Mouse (Mus musculus): ENCODE results near the gene Aak1. TPM values are rescaled to one million over a fixed set of nuclear protein-coding genes. Genes with fewer than 3 reads are reported as not detected.

Gene Aak1
- polyA plus RNA-seq, 1 experiment, result 24.0 TPM

DNA sequence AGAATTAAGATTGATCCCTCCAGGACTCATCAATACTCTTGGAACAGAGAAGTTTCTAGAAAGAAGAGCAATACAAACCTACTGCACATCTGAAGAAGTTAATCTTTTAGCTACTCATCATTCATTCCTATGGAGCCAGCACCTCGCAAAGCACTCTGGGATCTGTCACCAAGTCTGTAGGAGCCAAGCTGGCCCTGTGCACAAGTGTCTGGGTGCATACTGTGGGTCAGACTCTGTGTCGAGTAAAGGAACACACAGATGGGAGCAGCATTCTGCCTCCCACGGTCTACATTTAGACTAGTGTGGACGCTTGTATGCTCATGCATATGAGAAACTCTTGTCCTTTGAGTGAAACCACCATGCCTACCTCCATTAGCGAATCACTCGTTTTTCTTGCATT is 148.0 kb downstream of the Aak1 start:
- H3K4me1 ChIP-seq (ENCODE audit: control insufficient read depth, insufficient read depth, low read length), result peaks cover 10% of the 10 kb centered on the region
- no peak overlapping the region for H3K27ac ChIP-seq (ENCODE audit: insufficient read depth, low read depth, low read length)
- no peak for TF ChIP-seq CTCF (IDR thresholded peaks at IDR 0.05; ENCODE audit: low read depth, low read length)
- TF ChIP-seq POLR2A (IDR thresholded peaks at IDR 0.05; ENCODE audit: borderline replicate concordance, low read depth, low read length), result no peak
- no peak overlapping the region for H3K4me3 ChIP-seq (ENCODE audit: insufficient read depth, low read length)

DNA sequence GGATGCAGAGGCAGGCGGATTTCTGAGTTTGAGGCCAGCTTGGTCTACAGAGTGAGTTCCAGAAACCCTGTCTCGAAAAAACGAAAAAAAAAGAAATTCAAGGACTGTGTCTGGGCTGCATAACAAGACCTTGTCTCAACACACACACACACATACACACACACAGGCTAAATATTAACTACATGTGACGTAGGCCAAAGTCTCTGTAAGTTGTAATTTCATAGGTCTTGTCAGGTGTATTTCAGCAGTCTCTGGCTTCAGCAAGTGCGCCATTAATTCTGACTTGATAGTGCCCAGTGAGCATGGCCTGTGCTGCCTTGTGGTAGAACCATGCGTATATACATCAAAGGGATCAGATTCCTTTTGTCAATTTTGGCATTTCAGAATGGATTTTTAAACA is 152.7 kb downstream of the Aak1 start:
- H3K4me3 ChIP-seq (ENCODE audit: insufficient read depth, low read length), result no peak overlapping the region
- TF ChIP-seq POLR2A (IDR thresholded peaks at IDR 0.05; ENCODE audit: borderline replicate concordance, low read depth, low read length), result no peak
- TF ChIP-seq CTCF (IDR thresholded peaks at IDR 0.05; ENCODE audit: low read depth, low read length), result no peak
- peaks cover 15% of the 10 kb centered on the region for H3K4me1 ChIP-seq (ENCODE audit: control insufficient read depth, insufficient read depth, low read length)
- H3K27ac ChIP-seq (ENCODE audit: insufficient read depth, low read depth, low read length), result peak overlapping the region; percentile 45

DNA sequence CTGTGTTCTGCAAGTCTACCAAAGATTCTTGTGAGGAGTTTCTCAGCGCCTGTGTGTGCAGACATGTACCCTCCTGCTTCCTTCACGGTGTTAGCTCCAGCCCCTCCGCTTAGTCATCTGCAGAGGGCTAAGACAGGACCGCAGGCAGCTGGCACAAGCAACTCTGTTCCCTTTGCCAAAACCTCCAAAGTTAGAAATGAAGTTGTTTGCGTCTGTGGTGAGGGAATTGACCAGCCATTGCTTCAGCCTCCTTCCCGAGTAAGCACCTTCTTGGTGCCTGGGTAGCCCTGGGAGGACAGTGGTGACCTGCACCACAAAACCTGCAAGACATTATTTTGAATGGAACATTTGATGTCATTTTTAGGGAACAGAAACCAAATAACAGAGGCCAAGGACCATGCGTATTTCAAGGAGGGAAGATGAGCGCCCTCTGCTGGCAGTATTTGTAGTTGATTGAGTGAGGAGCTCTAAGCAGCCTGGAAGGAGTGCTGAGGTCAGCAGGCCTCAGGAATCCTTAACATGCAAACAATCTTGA is 153.3 kb downstream of the Aak1 start:
- TF ChIP-seq POLR2A (IDR thresholded peaks at IDR 0.05; ENCODE audit: borderline replicate concordance, low read depth, low read length), result no peak
- TF ChIP-seq CTCF (IDR thresholded peaks at IDR 0.05; ENCODE audit: low read depth, low read length), result peak; percentile 60
- H3K4me3 ChIP-seq (ENCODE audit: insufficient read depth, low read length), result peak overlapping the region; percentile 13; the same call in 1 of the 2 replicates
- peaks cover 15% of the 10 kb centered on the region for H3K4me1 ChIP-seq (ENCODE audit: control insufficient read depth, insufficient read depth, low read length)
- peak overlapping the region; percentile 45 for H3K27ac ChIP-seq (ENCODE audit: insufficient read depth, low read depth, low read length)

DNA sequence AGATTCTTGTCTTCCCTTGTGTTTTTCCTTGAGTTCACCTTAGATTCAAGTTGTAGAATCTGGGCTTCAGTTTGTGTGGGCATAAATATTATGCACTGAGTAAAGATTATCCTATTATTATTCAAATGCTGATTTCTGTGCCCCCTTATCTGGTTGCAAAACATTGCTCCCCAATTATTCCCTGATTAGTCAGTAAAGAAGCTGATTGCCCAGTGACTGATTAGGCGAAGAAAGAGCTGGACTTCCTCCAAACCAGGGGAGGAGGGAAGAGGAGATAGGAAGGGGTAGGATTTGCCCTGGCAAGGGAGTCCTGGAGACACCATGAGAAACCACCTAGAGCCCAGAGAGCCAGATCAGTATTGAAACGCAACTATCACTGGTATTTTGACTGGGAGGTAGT is 154.8 kb downstream of the Aak1 start:
- H3K27ac ChIP-seq (ENCODE audit: insufficient read depth, low read depth, low read length), result no peak overlapping the region
- TF ChIP-seq CTCF (IDR thresholded peaks at IDR 0.05; ENCODE audit: low read depth, low read length) (no peak), POLR2A (IDR thresholded peaks at IDR 0.05; ENCODE audit: borderline replicate concordance, low read depth, low read length) (no peak)
- peaks cover 18% of the 10 kb centered on the region for H3K4me1 ChIP-seq (ENCODE audit: control insufficient read depth, insufficient read depth, low read length)

DNA sequence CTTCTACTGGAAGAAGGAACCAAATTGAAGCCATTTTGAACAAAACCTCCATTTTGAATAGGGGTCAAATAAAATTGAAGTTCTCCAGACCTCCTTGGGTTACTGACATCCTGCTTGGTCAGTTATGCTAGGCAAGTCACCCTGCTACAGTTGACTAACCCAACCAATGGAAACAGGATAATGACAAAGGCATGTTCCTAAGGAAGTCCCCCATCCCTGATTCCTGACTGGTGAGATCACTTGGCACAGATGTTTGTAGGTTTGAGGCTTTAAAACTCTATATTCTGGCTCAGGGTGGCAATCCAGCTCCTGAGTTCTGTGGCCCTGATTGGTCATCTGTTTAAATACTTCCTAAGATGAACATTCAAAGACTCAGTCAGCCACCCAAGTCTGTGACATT is 156.3 kb downstream of the Aak1 start:
- Histone ChIP-seq H3K4me1 (ENCODE audit: control insufficient read depth, insufficient read depth, low read length) (peaks cover 22% of the 10 kb centered on the region), H3K27ac (ENCODE audit: insufficient read depth, low read depth, low read length) (no peak overlapping the region), H3K4me3 (ENCODE audit: insufficient read depth, low read length) (no peak overlapping the region)
- no peak for TF ChIP-seq POLR2A (IDR thresholded peaks at IDR 0.05; ENCODE audit: borderline replicate concordance, low read depth, low read length)
- TF ChIP-seq CTCF (IDR thresholded peaks at IDR 0.05; ENCODE audit: low read depth, low read length), result no peak

More for the DNA sequence above, 154.8 kb downstream of the Aak1 start:
- H3K4me3 ChIP-seq (ENCODE audit: insufficient read depth, low read length), result no peak overlapping the region

DNA sequence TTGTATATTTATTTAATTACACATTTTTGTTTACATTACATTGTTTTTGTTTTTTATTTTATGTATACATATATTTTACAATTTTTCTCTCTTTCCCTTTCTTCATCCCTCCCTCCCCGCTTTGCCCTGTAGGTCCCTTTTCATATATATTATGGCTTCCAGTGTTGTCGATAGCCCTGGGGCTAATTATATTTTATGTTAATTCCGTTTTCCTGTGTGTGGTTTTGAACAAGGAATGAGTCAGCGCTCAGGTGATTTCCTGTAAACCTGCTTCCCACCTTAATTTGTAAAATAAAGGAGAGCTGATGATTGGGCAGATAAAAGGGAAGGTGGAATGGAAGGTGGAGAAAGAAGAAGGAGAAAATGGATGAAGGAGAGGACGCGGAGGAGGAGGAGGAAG is 159.6 kb downstream of the Aak1 start, which contains the start of gene Nfu1:
Gene Nfu1, plus strand, starts transcription at position 350 of the 400 bp plus-strand sequence.
- peak within 1 kb of the TSS; percentile 96 for H3K4me3 ChIP-seq (ENCODE audit: insufficient read depth, low read length)
- no peak for TF ChIP-seq CTCF (IDR thresholded peaks at IDR 0.05; ENCODE audit: low read depth, low read length)
- TF ChIP-seq POLR2A (IDR thresholded peaks at IDR 0.05; ENCODE audit: borderline replicate concordance, low read depth, low read length), result no peak
- H3K4me1 ChIP-seq (ENCODE audit: control insufficient read depth, insufficient read depth, low read length), result peaks cover 11% of the 10 kb centered on the region
- H3K27ac ChIP-seq (ENCODE audit: insufficient read depth, low read depth, low read length), result peak within 1 kb of the TSS; percentile 99

DNA sequence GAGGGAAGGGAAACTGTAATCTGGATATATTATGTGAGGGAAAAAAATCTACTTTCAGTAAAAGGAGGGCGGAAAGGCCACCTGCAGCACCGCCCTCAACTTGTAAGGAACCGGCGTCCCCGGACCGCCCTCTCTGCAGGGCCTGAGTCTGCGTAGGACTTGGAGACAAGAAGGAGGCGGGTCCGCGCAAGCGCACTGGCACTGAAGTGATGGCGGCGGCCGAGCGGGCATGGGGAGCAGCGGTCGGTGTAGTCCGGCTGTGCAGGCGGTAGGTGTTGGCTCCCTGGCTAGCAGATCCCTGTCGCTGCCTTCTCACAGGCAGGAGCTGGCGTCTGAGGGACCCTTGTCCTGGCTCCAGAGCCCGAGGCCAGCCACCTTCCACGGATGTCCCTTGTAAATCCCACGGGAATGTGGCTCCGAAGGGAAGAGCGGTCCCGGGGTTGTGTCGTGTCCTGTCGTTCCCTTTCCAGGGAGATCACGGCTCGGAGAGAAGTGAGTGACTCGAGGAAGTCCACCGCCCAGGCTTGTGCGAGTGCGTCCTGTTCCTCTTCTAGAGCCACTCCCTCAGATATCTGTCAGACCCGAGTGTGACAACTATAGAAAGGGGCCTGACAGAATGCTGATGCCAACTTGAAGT is 160.5 kb downstream of the Aak1 start:
- TF ChIP-seq POLR2A (IDR thresholded peaks at IDR 0.05; ENCODE audit: borderline replicate concordance, low read depth, low read length) (peak; percentile 51; the same call in 1 of the 2 replicates), CTCF (IDR thresholded peaks at IDR 0.05; ENCODE audit: low read depth, low read length) (no peak)
- H3K4me1 ChIP-seq (ENCODE audit: control insufficient read depth, insufficient read depth, low read length), result peaks cover 11% of the 10 kb centered on the region
- H3K4me3 ChIP-seq (ENCODE audit: insufficient read depth, low read length), result peak overlapping the region; percentile 96
- H3K27ac ChIP-seq (ENCODE audit: insufficient read depth, low read depth, low read length), result peak overlapping the region; percentile 99

DNA sequence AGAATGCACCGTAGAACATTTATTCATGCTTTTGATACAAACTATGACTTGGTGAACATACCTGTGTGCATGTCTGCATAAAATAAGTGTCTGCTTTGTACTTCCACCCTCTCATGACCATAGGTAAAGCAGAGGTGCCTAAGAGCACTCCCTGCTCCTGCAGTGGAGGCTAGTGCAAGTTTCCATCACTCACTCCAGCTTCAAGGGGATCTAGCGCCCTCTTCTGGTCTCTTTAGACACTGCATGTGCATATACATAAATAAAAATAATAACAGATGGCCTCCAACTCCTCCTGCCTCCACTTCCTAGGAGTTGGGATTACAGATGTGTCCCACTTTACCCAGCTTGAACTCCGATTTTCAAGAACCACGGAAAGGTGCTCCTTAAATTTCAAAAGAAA is 167.6 kb downstream of the Aak1 start:
- H3K4me1 ChIP-seq (ENCODE audit: control insufficient read depth, insufficient read depth, low read length), result no peaks in the 10 kb centered on the region
- H3K4me3 ChIP-seq (ENCODE audit: insufficient read depth, low read length), result no peak overlapping the region
- no peak overlapping the region for H3K27ac ChIP-seq (ENCODE audit: insufficient read depth, low read depth, low read length)
- TF ChIP-seq POLR2A (IDR thresholded peaks at IDR 0.05; ENCODE audit: borderline replicate concordance, low read depth, low read length) (no peak), CTCF (IDR thresholded peaks at IDR 0.05; ENCODE audit: low read depth, low read length) (peak; percentile 82)

DNA sequence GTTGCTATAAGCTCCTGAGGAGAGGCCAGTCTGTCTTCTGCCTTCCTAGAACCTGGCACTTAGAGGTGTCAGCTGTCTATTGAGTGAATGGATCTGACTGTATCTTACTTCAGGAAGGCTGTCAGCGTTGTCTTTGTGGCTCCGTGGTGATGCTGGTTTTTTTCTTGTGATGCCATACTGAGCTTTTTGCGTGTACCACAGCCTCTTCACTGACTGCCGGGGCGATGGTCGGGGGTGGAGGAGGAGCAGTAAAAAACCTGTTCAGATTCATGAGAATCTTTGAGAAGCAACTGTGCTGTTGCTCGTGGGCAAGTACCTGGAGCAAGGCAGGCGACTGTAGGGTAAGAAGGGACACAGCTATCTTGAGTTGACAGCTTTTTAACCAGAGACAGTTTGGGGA is 169.6 kb downstream of the Aak1 start:
- Histone ChIP-seq H3K27ac (ENCODE audit: insufficient read depth, low read depth, low read length) (no peak overlapping the region), H3K4me3 (ENCODE audit: insufficient read depth, low read length) (no peak overlapping the region), H3K4me1 (ENCODE audit: control insufficient read depth, insufficient read depth, low read length) (peaks cover 2% of the 10 kb centered on the region)
- TF ChIP-seq POLR2A (IDR thresholded peaks at IDR 0.05; ENCODE audit: borderline replicate concordance, low read depth, low read length) (no peak), CTCF (IDR thresholded peaks at IDR 0.05; ENCODE audit: low read depth, low read length) (no peak)

DNA sequence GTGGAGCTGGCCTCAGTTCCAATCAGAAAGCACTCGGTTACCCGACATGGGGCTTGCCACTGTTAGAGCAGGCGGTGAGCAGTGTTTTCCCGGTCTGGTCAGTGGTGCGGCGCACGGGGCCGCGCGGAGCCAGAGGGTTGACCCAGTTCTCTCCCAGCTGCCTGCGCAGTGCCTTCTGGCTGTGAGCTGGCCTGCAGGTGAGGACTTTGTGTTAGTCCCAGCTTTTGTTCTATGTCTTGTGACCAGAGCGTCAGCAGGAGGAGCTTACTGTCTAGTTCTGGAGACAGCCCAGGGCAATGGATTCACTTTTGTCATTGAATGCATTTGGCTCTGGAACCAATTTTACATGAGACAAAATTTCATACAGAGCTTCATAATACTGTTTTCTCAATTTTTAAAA is 172.5 kb downstream of the Aak1 start:
- TF ChIP-seq POLR2A (IDR thresholded peaks at IDR 0.05; ENCODE audit: borderline replicate concordance, low read depth, low read length), result no peak
- TF ChIP-seq CTCF (IDR thresholded peaks at IDR 0.05; ENCODE audit: low read depth, low read length), result no peak
- Histone ChIP-seq H3K27ac (ENCODE audit: insufficient read depth, low read depth, low read length) (no peak overlapping the region), H3K4me3 (ENCODE audit: insufficient read depth, low read length) (no peak overlapping the region), H3K4me1 (ENCODE audit: control insufficient read depth, insufficient read depth, low read length) (peaks cover 9% of the 10 kb centered on the region)

All from bone marrow macrophage, adult 2 months (primary cell).